Mouse (Mus musculus) MEL (cell line): ENCODE measurements around the gene Bcas3. TPM values are rescaled to one million over a fixed set of nuclear protein-coding genes. Genes with fewer than 3 reads are reported as not detected.

Experiments
- DNase-seq: peaks from one replicate; pipeline ENCODE4 v3.0.0; 2011; ENCODE audit warnings: low read depth, low spot score
- H3K27ac ChIP-seq: 2 replicates; pipeline ENCODE4 v1.5.1; 2012; ENCODE audit warnings: low read depth, mild to moderate bottlenecking, control low read depth, low read length, moderate library complexity; ENCODE audit not compliant: control insufficient read depth
- H3K27me3 ChIP-seq, 2 experiments: fragments of 150-350 bp in 1 of 2; sonication (generic) in 1 of 2; 2 replicates each; pipeline ENCODE4 v1.6.1; 2012; ENCODE audit warnings: low read length in 2 of 2, mild to moderate bottlenecking in 2 of 2, improper control_type of control experiment in 1 of 2, moderate library complexity in 1 of 2; ENCODE audit not compliant: insufficient read depth in 2 of 2, control insufficient read depth in 1 of 2
- H3K36me3 ChIP-seq, 2 experiments: 2 replicates each; pipeline ENCODE4 v1.6.1; 2012 to 2014; ENCODE audit warnings: low read length in 2 of 2, improper control_type of control experiment in 1 of 2, inconsistent platforms in 1 of 2, mild to moderate bottlenecking in 1 of 2; ENCODE audit not compliant: insufficient read depth in 2 of 2, control insufficient read depth in 1 of 2
- H3K4me1 ChIP-seq, 2 experiments: fragments of 150-350 bp in 1 of 2; sonication (generic) in 1 of 2; 2 replicates each; pipeline ENCODE4 v1.6.1; 2012; ENCODE audit warnings: low read length in 2 of 2, improper control_type of control experiment in 1 of 2, mild to moderate bottlenecking in 1 of 2; ENCODE audit not compliant: insufficient read depth in 2 of 2, control insufficient read depth in 1 of 2
- H3K4me3 ChIP-seq, 2 experiments: fragments of 150-350 bp in 1 of 2; sonication (generic) in 1 of 2; 2 replicates each; pipeline ENCODE4 v1.5.1; 2012; ENCODE audit warnings: low read depth in 2 of 2, low read length in 2 of 2, mild to moderate bottlenecking in 2 of 2, moderate library complexity in 2 of 2, control low read depth in 1 of 2, improper control_type of control experiment in 1 of 2; ENCODE audit not compliant: control insufficient read depth in 1 of 2, insufficient read depth in 1 of 2
- H3K79me2 ChIP-seq: 2 replicates; pipeline ENCODE4 v1.6.1; 2012; ENCODE audit warnings: mild to moderate bottlenecking, low read length, moderate library complexity; ENCODE audit not compliant: control insufficient read depth, poor library complexity, insufficient read depth
- H3K9ac ChIP-seq: 2 replicates; pipeline ENCODE4 v1.6.1; 2012; ENCODE audit warnings: low read depth, mild to moderate bottlenecking, control low read depth, low read length, moderate library complexity; ENCODE audit not compliant: control insufficient read depth, poor library complexity, severe bottlenecking
- H3K9me3 ChIP-seq: fragments of 150-350 bp; sonication (generic); replicated peaks from 2 replicates; pipeline ENCODE4 v1.6.1; 2012; ENCODE audit warnings: mild to moderate bottlenecking, low read length, improper control_type of control experiment, moderate library complexity; ENCODE audit not compliant: insufficient read depth
- CTCF ChIP-seq, 3 experiments: IDR thresholded peaks in 2 of 3; conservative IDR thresholded peaks in 1 of 3; 2 replicates each; pipeline ENCODE4 v1.5.1; 2011 to 2012; ENCODE audit warnings: low read length in 3 of 3, low read depth in 2 of 3, mild to moderate bottlenecking in 2 of 3, improper control_type of control experiment in 1 of 3, inconsistent platforms in 1 of 3, mixed read lengths in 1 of 3, moderate library complexity in 1 of 3; ENCODE audit not compliant: control insufficient read depth in 1 of 3, insufficient read depth in 1 of 3, poor library complexity in 1 of 3, severe bottlenecking in 1 of 3
- EP300 ChIP-seq, 2 experiments: IDR thresholded peaks; 2 replicates each; pipeline ENCODE4 v1.6.1; 2011; ENCODE audit warnings: improper control_type of control experiment in 2 of 2, low read length in 2 of 2, low read depth in 1 of 2, mild to moderate bottlenecking in 1 of 2
- GABPA ChIP-seq: IDR thresholded peaks from 2 replicates; pipeline ENCODE4 v1.6.1; 2012; ENCODE audit warnings: low read depth, mild to moderate bottlenecking, inconsistent platforms, low read length, improper control_type of control experiment, moderate library complexity
- GATA1 ChIP-seq: IDR thresholded peaks from 2 replicates; pipeline ENCODE4 v1.6.1; 2011; ENCODE audit warnings: low read depth, low read length, improper control_type of control experiment
- HCFC1 ChIP-seq: IDR thresholded peaks from 2 replicates; pipeline ENCODE4 v1.6.1; 2012; ENCODE audit warnings: low read depth, mild to moderate bottlenecking, inconsistent platforms, low read length, improper control_type of control experiment, moderate library complexity
- JUND ChIP-seq: IDR thresholded peaks from 2 replicates; pipeline ENCODE4 v1.6.1; 2011; ENCODE audit warnings: low read depth, mild to moderate bottlenecking, improper control_type of control experiment, low read length
- MAFK ChIP-seq: IDR thresholded peaks from 2 replicates; pipeline ENCODE4 v1.6.1; 2011; ENCODE audit warnings: low read depth, mild to moderate bottlenecking, low read length, improper control_type of control experiment, borderline replicate concordance
- MAZ ChIP-seq: IDR thresholded peaks from 2 replicates; pipeline ENCODE4 v1.6.1; 2012; ENCODE audit warnings: low read depth, mild to moderate bottlenecking, inconsistent platforms, low read length, improper control_type of control experiment
- MEF2A ChIP-seq: IDR thresholded peaks from 2 replicates; pipeline ENCODE4 v1.6.1; 2014; ENCODE audit warnings: low read depth, mild to moderate bottlenecking, inconsistent platforms, low read length, improper control_type of control experiment; ENCODE audit not compliant: poor library complexity, insufficient replicate concordance, severe bottlenecking; ENCODE audit errors: extremely low read depth
- MXI1 ChIP-seq: IDR thresholded peaks from 2 replicates; pipeline ENCODE4 v1.6.1; 2011; ENCODE audit warnings: mild to moderate bottlenecking, low read depth, low read length, improper control_type of control experiment
- MYB ChIP-seq: IDR thresholded peaks from 2 replicates; pipeline ENCODE4 v1.6.1; 2011; ENCODE audit warnings: mild to moderate bottlenecking, low read depth, low read length, improper control_type of control experiment
- MYC ChIP-seq: IDR thresholded peaks from 2 replicates; pipeline ENCODE4 v1.6.1; 2011; ENCODE audit warnings: low read depth, mild to moderate bottlenecking, low read length, improper control_type of control experiment, moderate library complexity
- NELFE ChIP-seq: IDR thresholded peaks from 2 replicates; pipeline ENCODE4 v1.6.1; 2011; ENCODE audit warnings: low read depth, low read length, improper control_type of control experiment
- POLR2A ChIP-seq, 2 experiments: IDR thresholded peaks; 2 replicates each; pipeline ENCODE4 v1.6.1; 2011 to 2012; ENCODE audit warnings: low read length in 2 of 2, mild to moderate bottlenecking in 2 of 2, control low read depth in 1 of 2, improper control_type of control experiment in 1 of 2, low read depth in 1 of 2, moderate library complexity in 1 of 2; ENCODE audit not compliant: control insufficient read depth in 1 of 2, insufficient read depth in 1 of 2, poor library complexity in 1 of 2
- RCOR1 ChIP-seq: IDR thresholded peaks from 2 replicates; pipeline ENCODE4 v1.6.1; 2012; ENCODE audit warnings: low read depth, mild to moderate bottlenecking, inconsistent platforms, low read length, improper control_type of control experiment
- TBP ChIP-seq: IDR thresholded peaks from 2 replicates; pipeline ENCODE4 v1.8.0; 2011; ENCODE audit warnings: low read depth, low read length, improper control_type of control experiment
- TCF12 ChIP-seq: IDR thresholded peaks from 2 replicates; pipeline ENCODE4 v1.6.1; 2014; ENCODE audit warnings: low read depth, mild to moderate bottlenecking, inconsistent platforms, low read length, improper control_type of control experiment, moderate library complexity
- UBTF ChIP-seq: IDR thresholded peaks from 2 replicates; pipeline ENCODE4 v1.6.1; 2012; ENCODE audit warnings: low read depth, mild to moderate bottlenecking, inconsistent platforms, low read length, improper control_type of control experiment, moderate library complexity, borderline replicate concordance; ENCODE audit not compliant: insufficient read depth
- ZKSCAN1 ChIP-seq: IDR thresholded peaks from 2 replicates; pipeline ENCODE4 v1.6.1; 2012; ENCODE audit warnings: low read depth, mild to moderate bottlenecking, inconsistent platforms, low read length, improper control_type of control experiment, moderate library complexity
- polyA plus RNA-seq, 2 experiments: library from polyadenylated mRNA; stranded (reverse) in 1 of 2; unstranded in 1 of 2; fragments of >175 nt in 1 of 2; fragments of >200 nt in 1 of 2; gene quantifications; 2 replicates each; pipeline versions ENCODE4 v1.2.1 to v1.2.4; 2012; ENCODE audit warnings: low replicate concordance in 2 of 2, low read depth in 1 of 2; ENCODE audit not compliant: insufficient read length in 2 of 2, insufficient read depth in 1 of 2, missing spikeins in 1 of 2
- total RNA-seq: library from RNA; depleted of rRNA; stranded (reverse); fragments of 300-350 nt; gene quantifications from 2 replicates; pipeline ENCODE4 v1.2.3, GENCODE M21; 2012

Bcas3 gene
- total and polyA plus RNA-seq, 3 experiments = 8.6 to 14.7 TPM; not detected in 1

GRCm38 (mm10) chr11:85406531-85406930 lies 53.6 kb downstream of the Bcas3 start:
- no peak overlapping the region for H3K4me3 ChIP-seq

DNA sequence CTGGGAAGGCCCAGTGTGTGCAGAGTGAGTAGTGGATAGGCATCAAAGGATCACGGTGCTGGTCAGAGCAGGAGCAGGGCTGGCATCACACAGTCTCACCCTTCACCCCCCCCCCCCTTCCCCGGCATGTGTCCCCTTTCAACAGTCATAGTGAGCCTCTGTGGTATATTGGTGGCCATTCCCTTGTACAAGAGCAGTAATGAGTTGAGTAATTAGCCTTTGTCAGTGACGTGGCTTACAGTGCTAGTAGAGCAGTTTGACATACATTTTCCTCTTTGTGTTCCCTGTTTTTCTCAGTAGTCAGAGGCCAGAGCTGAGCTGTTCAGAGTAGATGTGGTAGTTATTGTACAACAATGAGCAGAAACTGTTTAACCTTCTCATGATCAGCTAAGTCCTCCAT lies 54.7 kb downstream of the Bcas3 start:
- H3K79me2 ChIP-seq = no peaks in the 10 kb centered on the region
- no peaks in the 10 kb centered on the region for H3K9me3 ChIP-seq
- no peak overlapping the region for H3K9ac ChIP-seq
- no peak overlapping the region for H3K4me3 ChIP-seq
- no peak for DNase-seq
- H3K4me1 ChIP-seq = no peaks in the 10 kb centered on the region
- H3K36me3 ChIP-seq = no peaks in the 10 kb centered on the region
- no peak overlapping the region for H3K27ac ChIP-seq
- TF ChIP-seq MYB (no peak), MYC (no peak), UBTF (no peak), POLR2A (IDR thresholded peaks at IDR 0.05; ENCODE audit: control insufficient read depth in 1 of 2, insufficient read depth in 1 of 2, low read depth in 1 of 2, low read length in 2 of 2, poor library complexity in 1 of 2) (no peak), CTCF (IDR thresholded peaks at IDR 0.05 in 2 of 3, conservative IDR thresholded peaks at IDR 0.05 in 1 of 3; ENCODE audit: control insufficient read depth in 1 of 3, insufficient read depth in 1 of 3, low read depth in 2 of 3, low read length in 3 of 3, poor library complexity in 1 of 3, severe bottlenecking in 1 of 3) (no peak), TBP (no peak), MEF2A (no peak), RCOR1 (no peak), MAFK (no peak), GATA1 (no peak), NELFE (no peak), HCFC1 (no peak), EP300 (IDR thresholded peaks at IDR 0.05; ENCODE audit: low read depth in 1 of 2, low read length in 2 of 2) (no peak), MAZ (no peak), GABPA (no peak), ZKSCAN1 (no peak), MXI1 (no peak)
- H3K27me3 ChIP-seq = no peaks in the 10 kb centered on the region

More at GRCm38 (mm10) chr11:85406531-85406930, 53.6 kb downstream of the Bcas3 start:
- H3K27ac ChIP-seq = no peak overlapping the region
- H3K9ac ChIP-seq = no peak overlapping the region
- TF ChIP-seq TCF12 = no peak
- no peak for TF ChIP-seq JUND
- H3K79me2 ChIP-seq = no peaks in the 10 kb centered on the region
- no peak for DNase-seq
- H3K27me3 ChIP-seq = no peaks in the 10 kb centered on the region
- no peaks in the 10 kb centered on the region for H3K9me3 ChIP-seq
- no peaks in the 10 kb centered on the region for H3K4me1 ChIP-seq
- H3K36me3 ChIP-seq = no peaks in the 10 kb centered on the region
